Mouse (Mus musculus) ES-Bruce4 (cell line): Measurements from ENCODE around the gene Hoxd13. TPM values are rescaled to one million over a fixed set of nuclear protein-coding genes. Genes with fewer than 3 reads are reported as not detected.

ENCODE experiments used
- H3K27ac ChIP-seq: 2 replicates; pipeline ENCODE4 v1.5.1; 2012; ENCODE audit warnings: low read length, inconsistent platforms; ENCODE audit not compliant: insufficient read depth
- H3K27me3 ChIP-seq: 2 replicates; pipeline ENCODE4 v1.6.1; 2012; ENCODE audit warnings: mild to moderate bottlenecking, low read length, inconsistent platforms; ENCODE audit not compliant: control insufficient read depth, poor library complexity, insufficient read depth, severe bottlenecking
- H3K36me3 ChIP-seq: 2 replicates; pipeline ENCODE4 v1.6.1; 2012; ENCODE audit warnings: inconsistent platforms, mild to moderate bottlenecking, low read length, moderate library complexity; ENCODE audit not compliant: control insufficient read depth, poor library complexity, insufficient read depth, severe bottlenecking
- H3K4me1 ChIP-seq: one replicate; pipeline ENCODE4 v1.8.1; 2011; ENCODE audit warnings: low read length; ENCODE audit not compliant: control insufficient read depth, insufficient read depth
- H3K4me3 ChIP-seq: 2 replicates; pipeline ENCODE4 v1.5.1; 2011; ENCODE audit warnings: low read depth, mild to moderate bottlenecking, low read length
- H3K9ac ChIP-seq: 2 replicates; pipeline ENCODE4 v1.6.1; 2012; ENCODE audit warnings: low read depth, mild to moderate bottlenecking, inconsistent platforms; ENCODE audit not compliant: poor library complexity, severe bottlenecking
- H3K9me3 ChIP-seq: replicated peaks from 2 replicates; pipeline ENCODE4 v1.6.1; 2012; ENCODE audit warnings: mild to moderate bottlenecking, low read length, inconsistent platforms; ENCODE audit not compliant: control insufficient read depth, poor library complexity, insufficient read depth, severe bottlenecking
- CTCF ChIP-seq: IDR thresholded peaks from one replicate; pipeline ENCODE4 v1.8.1; 2011; ENCODE audit warnings: low read depth, low read length
- EP300 ChIP-seq: IDR thresholded peaks from 2 replicates; pipeline ENCODE4 v1.6.1; 2011; ENCODE audit warnings: low read depth, low read length; ENCODE audit not compliant: insufficient read depth
- POLR2A ChIP-seq: IDR thresholded peaks from one replicate; pipeline ENCODE4 v1.8.1; 2011; ENCODE audit warnings: low read length; ENCODE audit not compliant: insufficient read depth
- polyA plus RNA-seq: library from polyadenylated mRNA; stranded (reverse); fragments of >200 nt; gene quantifications from 2 replicates; pipeline ENCODE4 v1.2.4, GENCODE M21; 2011; ENCODE audit warnings: low read depth; ENCODE audit not compliant: missing spikeins, insufficient read depth, insufficient read length

Gene Hoxd13
- polyA plus RNA-seq, 1 experiment: not detected

DNA sequence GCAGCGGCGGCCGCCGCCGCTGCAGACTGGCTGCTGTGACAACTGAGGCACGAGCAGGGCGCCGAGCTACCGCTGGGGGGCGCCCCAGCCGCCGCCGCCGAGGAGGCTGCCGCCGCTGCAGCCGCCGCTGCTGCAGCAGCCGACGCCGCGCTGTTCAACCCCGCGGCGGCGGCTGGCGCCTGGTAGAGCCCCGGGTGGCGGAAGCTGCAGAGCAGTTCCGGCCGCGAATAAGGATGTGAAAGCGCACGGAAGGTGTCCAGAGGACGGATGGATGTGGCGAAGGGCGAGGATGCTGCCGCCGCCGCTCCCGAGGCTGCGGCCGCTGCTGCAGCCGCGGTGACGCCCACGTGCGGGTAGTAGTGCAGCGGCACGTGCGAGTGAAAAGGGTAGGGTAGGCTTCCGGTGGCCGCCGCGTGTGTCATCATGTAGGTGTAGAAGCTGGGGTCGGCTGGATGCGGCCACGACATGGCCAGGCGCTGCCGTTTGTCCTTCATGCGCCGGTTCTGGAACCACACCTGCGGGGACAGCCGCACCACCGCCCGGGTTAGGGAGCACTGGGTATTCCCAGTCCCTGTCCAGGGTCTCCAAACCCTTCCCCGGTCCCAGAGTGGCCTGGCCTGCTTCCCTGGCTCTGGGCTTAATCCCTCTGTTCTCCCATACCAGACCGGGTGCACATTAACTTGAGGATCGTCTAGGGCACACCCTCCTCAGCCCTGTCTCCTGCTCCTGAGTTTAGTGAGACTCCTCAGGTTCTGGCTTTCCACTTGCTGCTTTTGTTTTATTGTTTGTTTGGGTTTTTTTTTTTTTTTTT is 12.1 kb upstream of the Hoxd13 start:
- Histone ChIP-seq H3K9me3 (no peaks in the 10 kb centered on the region), H3K9ac (peak overlapping the region; percentile 8; the same call in 1 of the 2 replicates), H3K36me3 (no peaks in the 10 kb centered on the region), H3K27ac (no peak overlapping the region), H3K4me3 (peak overlapping the region; percentile 64), H3K27me3 (peaks cover 50% of the 10 kb centered on the region), H3K4me1 (no peaks in the 10 kb centered on the region)
- no peak for TF ChIP-seq POLR2A
- TF ChIP-seq CTCF: peak; percentile 12
- no peak for TF ChIP-seq EP300

- Histone ChIP-seq H3K9me3 (no peaks in the 10 kb centered on the region), H3K27me3 (peaks cover 51% of the 10 kb centered on the region), H3K4me1 (no peaks in the 10 kb centered on the region), H3K9ac (no peak overlapping the region), H3K36me3 (no peaks in the 10 kb centered on the region), H3K27ac (no peak overlapping the region), H3K4me3 (no peak overlapping the region)
- TF ChIP-seq EP300 (no peak), POLR2A (no peak), CTCF (no peak)
These were observed 11.5 kb upstream of the Hoxd13 start for GRCm38 (mm10) chr2:74656632-74657021.

GRCm38 (mm10) chr2:74657251-74658023 is 10.7 kb upstream of the Hoxd13 start:
- peaks cover 47% of the 10 kb centered on the region for H3K27me3 ChIP-seq
- H3K4me3 ChIP-seq: peak overlapping the region; percentile 12
- H3K9me3 ChIP-seq: no peaks in the 10 kb centered on the region
- H3K4me1 ChIP-seq: no peaks in the 10 kb centered on the region
- TF ChIP-seq EP300: no peak
- TF ChIP-seq CTCF: no peak
- H3K9ac ChIP-seq: no peak overlapping the region
- no peak overlapping the region for H3K27ac ChIP-seq
- no peaks in the 10 kb centered on the region for H3K36me3 ChIP-seq

GRCm38 (mm10) chr2:74658024-74658666 is 10.0 kb upstream of the Hoxd13 start:
- H3K27ac ChIP-seq: no peak overlapping the region
- H3K9ac ChIP-seq: no peak overlapping the region

DNA sequence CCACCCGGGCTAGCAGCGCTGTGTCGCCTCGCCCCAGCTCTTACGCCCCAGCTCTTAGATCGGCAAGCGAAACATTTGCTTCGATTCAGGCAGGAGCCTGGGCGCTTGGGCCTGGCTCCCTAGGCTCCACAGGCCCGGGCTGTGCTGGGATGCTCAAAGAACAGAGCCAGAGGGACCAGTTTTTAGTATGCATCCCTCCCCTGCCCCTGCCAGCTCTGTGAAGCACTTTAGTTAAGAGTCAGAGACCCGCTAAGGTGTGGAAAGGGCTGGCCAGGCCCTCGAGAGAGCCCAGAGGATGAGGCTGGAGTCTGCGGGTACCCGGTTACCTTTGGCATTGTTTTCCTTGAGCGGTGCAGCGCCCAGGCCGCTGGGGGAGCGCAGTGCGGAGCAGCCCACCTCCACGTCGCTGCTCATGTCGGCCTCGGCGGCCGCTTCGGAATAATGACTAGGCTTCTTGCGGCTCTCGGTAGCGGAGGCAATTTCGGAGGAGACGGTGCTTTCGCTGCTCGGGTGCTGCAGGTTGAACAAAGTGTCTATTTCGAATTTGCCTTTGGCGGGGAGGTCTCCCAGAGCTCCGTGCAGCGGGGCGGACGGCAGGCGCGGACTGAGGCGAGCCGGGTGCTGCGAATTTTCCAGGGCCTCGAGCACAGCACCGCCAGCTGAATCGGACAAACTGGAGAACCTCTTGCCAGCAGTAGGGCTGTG is 9.3 kb upstream of the Hoxd13 start:
- Histone ChIP-seq H3K36me3 (no peaks in the 10 kb centered on the region), H3K9ac (no peak overlapping the region), H3K27ac (no peak overlapping the region), H3K4me3 (no peak overlapping the region), H3K4me1 (no peaks in the 10 kb centered on the region), H3K9me3 (no peaks in the 10 kb centered on the region), H3K27me3 (peaks cover 48% of the 10 kb centered on the region)
- TF ChIP-seq CTCF (no peak), EP300 (no peak), POLR2A (no peak)

More at GRCm38 (mm10) chr2:74658024-74658666, 10.0 kb upstream of the Hoxd13 start:
- H3K36me3 ChIP-seq: no peaks in the 10 kb centered on the region
- H3K27me3 ChIP-seq: peaks cover 47% of the 10 kb centered on the region
- no peaks in the 10 kb centered on the region for H3K4me1 ChIP-seq
- H3K4me3 ChIP-seq: peak overlapping the region; percentile 12
- H3K9me3 ChIP-seq: no peaks in the 10 kb centered on the region
- TF ChIP-seq POLR2A (no peak), CTCF (no peak), EP300 (no peak)
